Mouse (Mus musculus) left cerebral cortex, postnatal 36 days (tissue): ENCODE data around the gene Bcl6b. TPM values are rescaled to one million over a fixed set of nuclear protein-coding genes. Genes with fewer than 3 reads are reported as not detected.

Experiments used
- DNase-seq, 2 experiments: peaks; one replicate each; pipeline ENCODE4 v3.0.0; 2021 to 2022; ENCODE audit warnings: low spot score in 2 of 2, mixed read lengths in 1 of 2
- intact Hi-C: fragments of 180-260 bp; cut with DNase I; formaldehyde crosslinking; loops from one replicate; pipeline ENCODE4 v1.15.1; 2025
- total RNA-seq, 2 experiments: library from RNA; stranded (reverse); gene quantifications; 2 replicates each; pipeline ENCODE4 v1.2.3; 2021

The Bcl6b gene
- total RNA-seq, result 1 to 10 TPM; 1.7 to 1.8 TPM

DNA sequence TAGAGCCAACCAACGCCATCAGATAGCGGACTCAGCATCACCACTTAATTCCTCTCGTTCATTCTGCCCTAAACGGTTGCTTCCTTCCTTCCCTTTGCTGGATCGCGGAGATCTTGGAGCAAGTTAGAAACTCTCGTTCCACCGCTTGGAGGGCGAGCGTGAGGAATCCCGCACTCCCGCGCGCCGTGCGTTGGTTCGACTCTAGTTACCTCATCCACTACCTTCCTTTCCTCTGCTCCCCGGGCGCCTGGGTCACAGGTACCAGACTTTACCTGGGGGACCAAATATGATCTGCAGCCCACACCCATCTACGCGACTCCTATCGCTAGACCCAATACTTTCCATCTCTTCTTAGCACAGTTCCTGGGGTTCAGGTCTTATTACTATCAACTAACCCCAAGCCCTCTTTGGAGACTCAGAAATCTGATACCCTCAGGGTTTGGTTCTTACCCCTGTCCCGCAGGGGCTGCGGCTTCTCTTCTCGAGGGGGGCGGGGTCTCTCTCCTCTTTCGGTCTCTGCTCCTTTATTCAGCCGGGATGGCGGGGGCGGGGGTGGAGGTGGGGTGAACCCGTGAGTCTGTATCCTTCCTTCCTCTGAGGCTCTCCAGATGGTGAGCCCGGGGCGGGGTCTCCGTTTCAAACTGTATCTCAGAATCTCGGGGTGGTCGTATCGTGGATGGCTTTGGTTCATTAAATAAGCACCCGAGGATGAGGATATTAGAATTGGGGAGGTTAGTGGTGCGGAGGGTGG, at the start of gene Bcl6b:
Bcl6b (minus strand) TSS at position 539 of the 751 bp plus-strand sequence.
- no peak for DNase-seq
- intact Hi-C loops, result no loop called here

GRCm38 (mm10) chr11:70278961-70279360, 49.4 kb upstream of the Bcl6b start:
- DNase-seq, result no peak
- intact Hi-C loops, result no loop called here

DNA sequence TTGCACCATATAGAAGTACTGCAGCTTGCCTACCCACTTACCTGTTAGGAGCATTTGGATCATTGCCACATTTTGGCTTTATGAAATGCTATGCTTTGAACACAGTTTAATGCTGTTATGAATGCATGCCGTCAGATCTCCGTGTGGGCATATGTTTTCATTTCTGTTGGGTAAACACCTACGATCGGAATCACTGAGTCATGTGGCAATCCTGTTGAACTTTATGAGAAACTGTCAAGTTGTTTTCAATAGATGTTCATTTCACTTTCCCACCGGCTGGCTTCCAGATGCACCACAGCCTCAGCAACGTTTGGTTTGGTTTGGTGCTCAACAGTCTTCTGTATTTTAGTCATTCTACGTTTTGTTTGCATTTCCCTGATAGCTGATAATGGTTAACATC, 42.0 kb upstream of the Bcl6b start:
- intact Hi-C loops, result no loop called here
- DNase-seq, result no peak

- intact Hi-C loops, result no loop called here
- no peak for DNase-seq
Observed at GRCm38 (mm10) chr11:70266405-70266804, 36.8 kb upstream of the Bcl6b start.

DNA sequence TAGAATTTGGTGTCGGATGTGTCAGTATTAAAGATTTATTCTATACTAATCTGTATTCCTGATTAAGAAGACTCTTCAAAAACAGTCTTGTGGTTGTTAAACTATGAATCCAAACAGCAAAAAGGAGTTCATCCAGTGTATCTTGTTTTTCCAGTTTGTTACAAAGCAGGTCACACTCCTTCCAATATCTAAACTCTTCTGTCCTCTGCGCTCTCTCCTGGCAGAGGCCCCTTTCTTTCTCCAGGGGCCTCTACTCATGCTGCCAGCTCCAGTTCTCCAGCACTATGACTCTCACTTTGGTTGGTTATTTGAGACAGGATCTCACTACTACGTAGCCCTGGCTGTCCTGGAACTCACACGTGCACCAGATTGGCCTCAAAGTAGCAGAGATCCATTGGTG, 36.2 kb upstream of the Bcl6b start:
- intact Hi-C loops, result no loop called here
- DNase-seq, result no peak

- DNase-seq, result no peak
- intact Hi-C loops, result no loop called here
Observed at GRCm38 (mm10) chr11:70265252-70265651, 35.7 kb upstream of the Bcl6b start.

DNA sequence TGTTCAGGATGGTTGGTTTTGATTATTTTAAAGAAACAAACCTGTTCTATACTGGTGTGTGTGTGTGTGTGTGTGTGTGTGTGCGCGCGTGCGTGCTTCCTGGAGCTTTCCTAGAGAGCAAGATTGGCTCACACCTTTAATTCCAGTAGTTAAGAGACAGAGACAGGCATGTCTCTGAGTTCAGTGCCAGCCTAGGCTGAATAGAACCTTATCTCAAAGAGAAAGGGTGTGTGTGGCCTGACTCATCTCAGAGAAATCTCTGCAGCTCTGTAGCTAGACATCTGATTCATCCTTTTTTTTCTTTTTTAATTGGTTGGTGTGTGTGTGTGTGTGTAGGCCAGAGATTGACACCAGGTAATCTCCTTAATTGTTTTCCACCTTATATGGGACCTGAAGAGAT, 29.4 kb upstream of the Bcl6b start:
- DNase-seq, result no peak
- intact Hi-C loops, result no loop called here

DNA sequence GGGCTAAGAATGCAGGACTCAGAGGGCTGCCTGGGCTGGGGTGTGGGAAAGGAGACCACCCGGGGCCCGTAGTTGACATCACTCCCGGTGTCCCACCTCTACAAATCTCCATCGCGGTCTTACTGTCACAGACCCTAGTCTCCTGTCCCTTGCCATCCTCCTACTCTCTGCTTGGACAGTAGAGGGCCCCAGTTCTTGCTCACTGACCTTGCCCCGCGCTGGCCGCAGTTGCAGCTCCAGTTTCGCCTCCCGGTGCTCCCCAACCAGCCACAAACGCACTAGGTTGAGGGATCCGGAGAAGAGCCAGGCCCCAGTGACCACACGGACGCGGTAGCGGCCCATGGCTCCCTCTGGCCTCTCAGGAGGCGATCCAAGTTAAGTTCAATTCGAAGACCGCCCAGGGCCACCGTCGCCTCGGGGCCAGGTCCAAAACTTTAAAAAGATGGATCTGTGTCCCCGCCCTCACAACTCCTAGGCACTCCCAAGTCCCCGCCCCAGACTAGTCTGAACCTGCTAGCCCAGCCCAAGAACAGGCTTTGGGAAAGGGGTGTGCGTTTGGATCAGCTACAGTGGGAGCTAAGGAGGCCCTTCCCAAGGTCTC, 25.4 kb upstream of the Bcl6b start, which contains the start of gene Alox12:
Alox12 (minus strand) TSS at position 423 of the 601 bp plus-strand sequence.
- intact Hi-C loops, result no loop called here
- DNase-seq, result no peak

- intact Hi-C loops, result no loop called here
- DNase-seq, result no peak
Observed at GRCm38 (mm10) chr11:70254337-70254736, 24.7 kb upstream of the Bcl6b start.

DNA sequence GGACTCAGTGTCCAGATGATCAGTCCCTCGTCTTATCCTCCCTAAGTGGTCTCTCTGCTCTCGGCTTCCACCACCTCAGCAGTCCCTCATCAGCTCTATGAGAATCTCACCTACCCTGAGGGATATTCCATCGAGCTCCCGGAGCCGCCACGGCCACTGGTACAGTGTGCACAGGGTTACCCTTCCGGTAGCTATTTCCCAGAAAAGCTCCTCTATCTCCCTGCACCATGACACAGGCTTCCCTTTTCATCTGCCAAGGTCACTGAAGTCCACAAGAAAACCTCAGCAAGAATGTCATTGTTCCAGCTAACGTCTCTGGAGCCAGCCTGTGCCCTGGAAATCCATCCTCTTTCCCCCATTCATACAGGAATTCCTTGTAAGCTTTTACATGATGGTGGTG, 22.3 kb upstream of the Bcl6b start:
- intact Hi-C loops, result no loop called here

DNA sequence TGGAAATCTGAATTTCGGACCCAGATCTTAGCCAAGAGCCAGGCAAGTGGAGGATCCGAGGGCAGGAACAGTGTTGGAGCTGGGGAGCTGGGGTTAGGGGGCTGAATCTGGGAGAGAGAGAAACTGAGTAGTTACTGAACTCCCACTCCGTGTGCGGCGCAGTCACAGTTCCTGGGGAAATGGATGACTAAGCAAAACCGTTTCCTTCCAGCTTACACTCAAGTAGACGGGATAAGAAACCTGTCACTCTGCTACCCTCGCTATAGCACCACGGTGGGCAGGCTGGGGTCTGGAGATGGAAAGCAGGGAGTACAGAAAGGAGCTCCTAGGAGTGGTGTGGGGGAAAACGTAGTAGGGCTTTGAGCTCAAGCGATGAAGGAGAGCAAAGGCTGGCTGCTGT, 20.6 kb upstream of the Bcl6b start:
- no peak for DNase-seq
- intact Hi-C loops, result no loop called here

More for the DNA sequence above, 22.3 kb upstream of the Bcl6b start:
- no peak for DNase-seq

DNA sequence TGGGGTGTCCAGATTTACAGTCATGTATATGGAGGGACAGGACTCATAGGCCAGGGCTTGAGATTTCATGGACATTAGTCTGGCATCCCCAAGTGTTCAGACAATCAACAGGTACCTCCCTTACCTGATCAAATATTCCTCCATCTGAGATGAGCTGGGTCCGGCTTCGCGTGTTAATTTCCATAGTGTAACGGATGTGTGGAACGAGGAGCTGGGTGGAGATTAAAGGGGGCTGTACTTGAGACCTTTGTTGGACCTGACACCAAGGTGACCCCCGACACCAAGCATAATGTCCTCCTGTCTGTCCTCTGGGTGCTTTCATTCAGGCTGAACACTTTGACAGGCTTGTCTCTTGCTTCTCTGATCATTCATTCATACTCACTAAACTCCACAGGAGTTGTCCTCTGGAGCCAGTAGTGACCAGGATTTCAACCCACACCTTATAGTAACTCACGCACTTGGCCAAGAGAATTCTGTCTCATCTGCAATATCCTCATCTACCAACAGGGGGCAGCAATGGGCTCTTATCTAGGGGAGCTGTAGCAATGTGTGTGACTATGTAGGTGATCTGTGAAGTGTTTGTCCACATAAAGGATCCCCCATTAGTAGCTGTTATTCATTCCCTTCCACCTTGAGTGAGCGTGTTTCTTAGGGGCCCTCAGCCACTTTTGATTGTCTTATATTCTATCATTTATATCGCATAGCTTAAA, 17.7 kb upstream of the Bcl6b start:
- peak in 1 of 2 experiments; percentile 58 for DNase-seq
- intact Hi-C loops, result loop anchor here (2.0 kb wide), 1 partner anchor 62 kb away; no protein-coding TSS in a partner anchor

DNA sequence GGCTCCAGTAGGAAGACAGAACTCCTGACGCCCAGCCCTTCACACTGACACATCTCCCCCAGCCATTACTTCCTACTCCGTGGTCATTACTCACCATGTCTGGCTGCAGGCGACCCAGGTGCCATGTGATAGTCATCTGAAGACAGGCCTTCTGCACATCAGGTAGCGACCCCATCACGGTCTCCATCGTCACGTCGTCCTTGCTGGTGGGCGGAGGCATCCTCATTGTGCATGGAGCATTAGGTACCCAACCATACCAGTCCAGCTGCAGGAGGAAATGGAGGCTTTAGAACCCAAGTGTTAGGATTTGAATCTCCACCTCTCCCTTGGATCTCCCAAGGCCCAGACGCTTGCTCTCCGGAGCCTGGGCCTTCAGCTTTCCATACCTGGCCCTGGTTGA, 13.0 kb upstream of the Bcl6b start:
- intact Hi-C loops, result no loop called here

DNA sequence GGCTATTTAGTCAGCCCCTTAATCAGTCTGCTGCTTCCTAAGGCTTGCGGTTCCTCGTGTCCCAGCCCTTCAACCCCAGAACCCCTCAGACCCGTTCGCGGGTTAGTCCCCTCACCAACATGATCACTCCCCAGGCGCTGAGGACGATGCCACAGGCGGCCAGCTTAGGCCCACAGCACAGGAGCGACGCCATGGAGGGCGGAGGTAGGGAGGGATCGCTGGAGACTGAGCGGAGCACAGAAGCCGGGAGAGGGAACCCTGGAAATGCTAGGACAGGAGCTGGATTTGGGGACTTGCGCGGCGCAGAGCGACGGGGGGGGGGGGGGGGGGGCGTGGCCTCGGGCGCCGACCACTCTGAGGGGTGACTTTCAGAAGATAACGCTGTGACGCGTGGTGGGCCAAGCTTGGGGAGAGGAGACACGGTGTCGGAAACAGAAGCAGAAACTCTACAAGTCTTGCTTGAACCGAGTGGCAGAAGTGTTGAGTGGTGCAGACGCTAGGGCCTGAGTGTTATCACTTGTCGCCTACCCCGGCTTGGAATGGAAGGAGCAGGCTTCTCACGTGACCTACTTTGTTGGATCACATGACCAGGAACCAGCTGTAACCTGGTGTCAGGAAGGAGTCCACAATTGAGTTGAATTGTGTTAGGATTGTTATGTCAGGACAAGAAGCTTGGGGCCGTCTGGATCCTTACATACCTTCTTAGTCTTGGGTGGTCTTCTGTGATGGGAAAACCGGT, 10.1 kb upstream of the Bcl6b start, which contains the start of the genes Gm21988 and Rnasek:
Gm21988 (minus strand) TSS at position 290 of the 739 bp plus-strand sequence.
Rnasek (minus strand) TSS at position 302 of the 739 bp plus-strand sequence.
- DNase-seq, result peak; percentile 84 to 87
- intact Hi-C loops, result no loop called here

More for the DNA sequence above, 13.0 kb upstream of the Bcl6b start:
- no peak for DNase-seq

DNA sequence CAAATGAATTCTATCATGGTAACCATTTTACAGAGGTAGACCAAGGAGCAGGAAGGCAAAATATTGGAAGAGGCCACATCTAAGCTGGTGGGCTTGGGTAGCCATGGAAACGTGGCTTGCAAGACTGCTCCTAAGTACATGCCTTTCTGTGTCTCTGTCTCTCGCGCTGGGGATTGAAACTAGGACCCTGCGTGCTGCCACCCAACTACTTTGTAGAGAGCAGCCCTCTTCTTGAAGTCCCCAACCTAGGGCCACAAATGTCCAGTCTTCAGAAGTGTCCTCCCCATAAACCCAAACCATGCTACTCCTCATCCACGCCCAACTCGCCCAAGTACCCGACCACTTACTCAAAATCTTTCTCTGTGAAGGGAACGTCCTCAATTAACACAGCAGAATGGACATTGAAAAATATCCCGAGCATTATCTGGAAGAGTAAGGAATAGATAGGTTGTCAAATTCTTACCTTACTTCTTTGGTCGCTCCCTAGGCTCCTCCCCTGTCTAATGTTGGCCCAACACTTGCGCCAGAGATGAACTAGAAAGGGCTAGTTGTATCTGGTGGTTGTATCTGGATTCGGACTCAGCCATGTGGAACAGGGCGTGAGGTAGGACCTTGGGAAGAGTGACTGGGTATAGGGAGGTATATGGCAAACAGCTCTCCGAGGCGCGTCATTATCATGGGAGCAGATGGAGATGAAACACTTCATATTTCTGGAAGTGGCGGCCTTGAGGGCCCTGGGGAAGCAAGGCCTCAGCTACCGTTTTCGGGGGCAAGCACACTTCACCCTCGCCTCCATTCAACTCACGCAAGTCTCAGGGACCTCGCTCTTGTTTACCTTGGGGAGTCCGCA, 9.2 kb upstream of the Bcl6b start:
- peak in 1 of 2 experiments; percentile 9 for DNase-seq
- intact Hi-C loops, result no loop called here

GRCm38 (mm10) chr11:70237457-70238167, 8.0 kb upstream of the Bcl6b start, which contains the start of gene 0610010K14Rik:
TSS of gene 0610010K14Rik (minus strand) at chr11:70237914.
- intact Hi-C loops, result no loop called here

GRCm38 (mm10) chr11:70236717-70237116, 7.1 kb upstream of the Bcl6b start:
- DNase-seq, result no peak
- intact Hi-C loops, result no loop called here

More at GRCm38 (mm10) chr11:70237457-70238167, 8.0 kb upstream of the Bcl6b start, which contains the start of gene 0610010K14Rik:
- peak; percentile 98 to 99 for DNase-seq
